Mouse (Mus musculus) brain, embryonic 14.5 days (tissue): ENCODE data around the gene Zcchc24.

ENCODE experiments used
- CTCF ChIP-seq: fragments of 200-500 bp; IDR thresholded peaks from 2 replicates; pipeline ENCODE4 v1.5.1; 2012; ENCODE audit warnings: inconsistent platforms, mild to moderate bottlenecking, moderate library complexity, borderline replicate concordance; ENCODE audit not compliant: insufficient read depth, insufficient read length; ENCODE audit errors: extremely low read depth
- POLR2A ChIP-seq: fragments of 200-500 bp; IDR thresholded peaks from 2 replicates; pipeline ENCODE4 v1.6.1; 2012; ENCODE audit warnings: mild to moderate bottlenecking, inconsistent platforms, borderline replicate concordance; ENCODE audit not compliant: poor library complexity, insufficient read depth, insufficient read length, severe bottlenecking; ENCODE audit errors: extremely low read depth

- peak; percentile 74; the same call in 1 of the 2 replicates for TF ChIP-seq CTCF
- TF ChIP-seq POLR2A: no peak
Measured at GRCm38 (mm10) chr14:25701986-25702385, 66.9 kb downstream of the Zcchc24 start.
